Mouse (Mus musculus): ENCODE results near the gene Olfr1443. TPM values are rescaled to one million over a fixed set of nuclear protein-coding genes. Genes with fewer than 3 reads are reported as not detected.
"Not testable (repeated sequence)": the region's sequence is repeated elsewhere in the genome, so short reads cannot be mapped to it uniquely, and the experiment has no call there.

The Olfr1443 gene
- polyA plus RNA-seq, 1 experiment = not detected

DNA sequence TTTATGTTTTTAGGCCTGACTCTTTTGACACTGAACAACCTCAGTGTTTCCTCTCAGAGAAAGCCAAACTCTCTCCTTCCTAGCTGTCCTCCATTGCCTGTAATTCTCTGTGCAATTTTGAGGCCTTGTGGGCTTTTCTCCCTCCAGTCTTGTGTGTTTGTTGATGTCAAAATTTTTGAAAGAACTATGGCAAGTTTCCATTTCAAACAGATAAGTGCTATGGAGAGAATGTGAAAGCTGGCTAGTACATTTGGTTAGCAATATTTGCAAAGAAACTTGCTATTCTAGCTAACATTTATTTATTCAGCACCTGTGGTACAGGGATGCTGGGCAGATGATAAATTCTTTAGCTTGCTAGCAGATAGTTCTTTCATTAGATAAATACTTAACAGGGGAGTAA is 18.3 kb downstream of the Olfr1443 start:
- H3K4me3 ChIP-seq (ENCODE audit: extremely low read depth, insufficient read depth, insufficient read length) = no peak overlapping the region
- DNase-seq (ENCODE audit: low read depth in 1 of 2, low spot score in 2 of 2) = no peak
- no peak for TF ChIP-seq POLR2A (IDR thresholded peaks at IDR 0.05; ENCODE audit: low read depth, low read length)
- TF ChIP-seq CTCF (IDR thresholded peaks at IDR 0.05; ENCODE audit: extremely low read depth, insufficient read depth, insufficient read length, insufficient replicate concordance) = no peak
- no peaks in the 10 kb centered on the region for H3K36me3 ChIP-seq (ENCODE audit: control insufficient read depth, insufficient read depth, low read length)
- H3K4me1 ChIP-seq (ENCODE audit: control insufficient read depth, insufficient read depth, insufficient read length) = no peaks in the 10 kb centered on the region
- no peaks in the 10 kb centered on the region for H3K27me3 ChIP-seq (ENCODE audit: control insufficient read depth, insufficient read depth, low read length)
- H3K27ac ChIP-seq (ENCODE audit: insufficient read depth, low read length) = no peak overlapping the region

- no peak overlapping the region for H3K4me3 ChIP-seq (ENCODE audit: extremely low read depth, insufficient read depth, insufficient read length)
- no peak overlapping the region for H3K27ac ChIP-seq (ENCODE audit: insufficient read depth, low read length)
- no peak for DNase-seq (ENCODE audit: low read depth in 1 of 2, low spot score in 2 of 2)
- H3K36me3 ChIP-seq (ENCODE audit: control insufficient read depth, insufficient read depth, low read length) = no peaks in the 10 kb centered on the region
- TF ChIP-seq POLR2A (IDR thresholded peaks at IDR 0.05; ENCODE audit: low read depth, low read length) (no peak), CTCF (IDR thresholded peaks at IDR 0.05; ENCODE audit: extremely low read depth, insufficient read depth, insufficient read length, insufficient replicate concordance) (no peak)
- 60% methylated on average over 2 of the region's 2 CpGs for WGBS
- H3K4me1 ChIP-seq (ENCODE audit: control insufficient read depth, insufficient read depth, insufficient read length) = no peaks in the 10 kb centered on the region
- no peaks in the 10 kb centered on the region for H3K27me3 ChIP-seq (ENCODE audit: control insufficient read depth, insufficient read depth, low read length)
These were observed 30.5 kb downstream of the Olfr1443 start for GRCm38 (mm10) chr19:12708458-12708857.

DNA sequence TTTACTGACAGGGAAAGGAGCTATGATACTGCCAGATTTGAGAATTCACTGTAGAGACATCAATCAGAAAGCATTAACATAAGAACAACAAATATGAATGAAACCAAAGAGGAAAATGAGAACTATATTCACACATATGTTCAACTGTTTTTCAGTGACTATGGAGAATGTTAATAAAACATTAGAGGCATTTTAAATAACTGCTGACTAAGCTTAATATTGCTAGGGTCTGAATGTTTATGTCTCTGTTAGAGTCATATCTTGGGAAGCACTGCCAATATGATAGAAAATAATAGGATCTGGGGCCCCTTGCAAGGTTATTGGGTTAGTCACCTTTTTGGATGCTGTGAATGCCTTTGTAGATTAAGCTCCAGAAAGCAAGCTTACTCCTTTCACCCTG is 31.1 kb downstream of the Olfr1443 start:
- no peak for TF ChIP-seq CTCF (IDR thresholded peaks at IDR 0.05; ENCODE audit: extremely low read depth, insufficient read depth, insufficient read length, insufficient replicate concordance)
- Histone ChIP-seq H3K4me1 (ENCODE audit: control insufficient read depth, insufficient read depth, insufficient read length) (no peaks in the 10 kb centered on the region), H3K4me3 (ENCODE audit: extremely low read depth, insufficient read depth, insufficient read length) (no peak overlapping the region), H3K27me3 (ENCODE audit: control insufficient read depth, insufficient read depth, low read length) (no peaks in the 10 kb centered on the region), H3K36me3 (ENCODE audit: control insufficient read depth, insufficient read depth, low read length) (no peaks in the 10 kb centered on the region), H3K27ac (ENCODE audit: insufficient read depth, low read length) (no peak overlapping the region)
- no peak for DNase-seq (ENCODE audit: low read depth in 1 of 2, low spot score in 2 of 2)

DNA sequence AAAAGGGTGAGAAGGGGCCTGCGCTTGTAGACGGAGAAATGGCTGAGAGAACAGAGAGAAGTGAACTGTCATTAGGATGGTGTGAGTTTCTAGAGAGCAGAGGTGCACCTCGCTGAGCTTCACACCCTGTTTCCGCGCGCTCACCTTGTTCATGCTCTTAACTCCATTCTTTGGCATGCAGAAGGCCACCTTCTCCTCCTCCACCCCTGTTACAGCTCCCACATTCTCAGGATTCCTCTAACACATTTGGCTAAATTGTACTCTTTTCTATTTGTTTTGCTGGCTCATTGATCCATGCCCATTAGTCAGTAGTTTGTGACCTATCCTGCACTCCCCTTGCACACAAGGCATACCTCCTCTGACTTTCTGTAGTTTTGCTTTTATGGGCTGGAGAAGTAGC is 41.3 kb downstream of the Olfr1443 start:
- Histone ChIP-seq H3K27me3 (ENCODE audit: control insufficient read depth, insufficient read depth, low read length) (peaks cover 2% of the 10 kb centered on the region; the same call in 1 of the 2 replicates), H3K4me1 (ENCODE audit: control insufficient read depth, insufficient read depth, insufficient read length) (no peaks in the 10 kb centered on the region), H3K27ac (ENCODE audit: insufficient read depth, low read length) (no peak overlapping the region), H3K4me3 (ENCODE audit: extremely low read depth, insufficient read depth, insufficient read length) (no peak overlapping the region), H3K36me3 (ENCODE audit: control insufficient read depth, insufficient read depth, low read length) (no peaks in the 10 kb centered on the region)
- no peak for DNase-seq (ENCODE audit: low read depth in 1 of 2, low spot score in 2 of 2)
- TF ChIP-seq POLR2A (IDR thresholded peaks at IDR 0.05; ENCODE audit: low read depth, low read length) = no peak
- TF ChIP-seq CTCF (IDR thresholded peaks at IDR 0.05; ENCODE audit: extremely low read depth, insufficient read depth, insufficient read length, insufficient replicate concordance) = no peak
- 81% methylated on average over 6 of the region's 6 CpGs for WGBS

GRCm38 (mm10) chr19:12720463-12720862 is 42.6 kb downstream of the Olfr1443 start:
- TF ChIP-seq CTCF (IDR thresholded peaks at IDR 0.05; ENCODE audit: extremely low read depth, insufficient read depth, insufficient read length, insufficient replicate concordance) = no peak
- no peak for TF ChIP-seq POLR2A (IDR thresholded peaks at IDR 0.05; ENCODE audit: low read depth, low read length)
- no peak for DNase-seq (ENCODE audit: low read depth in 1 of 2, low spot score in 2 of 2)

GRCm38 (mm10) chr19:12720919-12721318 is 43.0 kb downstream of the Olfr1443 start:
- DNase-seq (ENCODE audit: low read depth in 1 of 2, low spot score in 2 of 2); H3K36me3 ChIP-seq (ENCODE audit: control insufficient read depth, insufficient read depth, low read length); H3K4me3 ChIP-seq (ENCODE audit: extremely low read depth, insufficient read depth, insufficient read length); H3K4me1 ChIP-seq (ENCODE audit: control insufficient read depth, insufficient read depth, insufficient read length); H3K27ac ChIP-seq (ENCODE audit: insufficient read depth, low read length); H3K27me3 ChIP-seq (ENCODE audit: control insufficient read depth, insufficient read depth, low read length): not testable (repeated sequence)
- WGBS = 80% methylated on average over 5 of the region's 5 CpGs

More at GRCm38 (mm10) chr19:12720463-12720862, 42.6 kb downstream of the Olfr1443 start:
- peaks cover 2% of the 10 kb centered on the region; the same call in 1 of the 2 replicates for H3K27me3 ChIP-seq (ENCODE audit: control insufficient read depth, insufficient read depth, low read length)
- no peaks in the 10 kb centered on the region for H3K4me1 ChIP-seq (ENCODE audit: control insufficient read depth, insufficient read depth, insufficient read length)
- WGBS = 47% methylated on average over 2 of the region's 2 CpGs
- H3K27ac ChIP-seq (ENCODE audit: insufficient read depth, low read length) = no peak overlapping the region
- H3K36me3 ChIP-seq (ENCODE audit: control insufficient read depth, insufficient read depth, low read length) = no peaks in the 10 kb centered on the region
- H3K4me3 ChIP-seq (ENCODE audit: extremely low read depth, insufficient read depth, insufficient read length) = no peak overlapping the region

GRCm38 (mm10) chr19:12721596-12721995 is 43.7 kb downstream of the Olfr1443 start:
- not testable (repeated sequence) for H3K4me3 ChIP-seq (ENCODE audit: extremely low read depth, insufficient read depth, insufficient read length); H3K27ac ChIP-seq (ENCODE audit: insufficient read depth, low read length); H3K27me3 ChIP-seq (ENCODE audit: control insufficient read depth, insufficient read depth, low read length); H3K36me3 ChIP-seq (ENCODE audit: control insufficient read depth, insufficient read depth, low read length); H3K4me1 ChIP-seq (ENCODE audit: control insufficient read depth, insufficient read depth, insufficient read length); DNase-seq (ENCODE audit: low read depth in 1 of 2, low spot score in 2 of 2)
- WGBS = 92% methylated on average over 7 of the region's 7 CpGs

- DNase-seq (ENCODE audit: low read depth in 1 of 2, low spot score in 2 of 2) = peak in 1 of 2 experiments; percentile 6
- Histone ChIP-seq H3K4me1 (ENCODE audit: control insufficient read depth, insufficient read depth, insufficient read length) (no peaks in the 10 kb centered on the region), H3K27me3 (ENCODE audit: control insufficient read depth, insufficient read depth, low read length) (peaks cover 2% of the 10 kb centered on the region; the same call in 1 of the 2 replicates), H3K27ac (ENCODE audit: insufficient read depth, low read length) (no peak overlapping the region), H3K36me3 (ENCODE audit: control insufficient read depth, insufficient read depth, low read length) (no peaks in the 10 kb centered on the region), H3K4me3 (ENCODE audit: extremely low read depth, insufficient read depth, insufficient read length) (no peak overlapping the region)
- 64% methylated on average over 3 of the region's 3 CpGs for WGBS
- TF ChIP-seq POLR2A (IDR thresholded peaks at IDR 0.05; ENCODE audit: low read depth, low read length) = no peak
- peak; percentile 23; the same call in 1 of the 2 replicates for TF ChIP-seq CTCF (IDR thresholded peaks at IDR 0.05; ENCODE audit: extremely low read depth, insufficient read depth, insufficient read length, insufficient replicate concordance)
These were observed 44.4 kb downstream of the Olfr1443 start for GRCm38 (mm10) chr19:12722308-12722707.

Data from spleen, adult 2 months (tissue).